Mouse (Mus musculus): Measurements from ENCODE around the gene Micu2. TPM values are rescaled to one million over a fixed set of nuclear protein-coding genes. Genes with fewer than 3 reads are reported as not detected.
A peak's percentile ranks its signal among the peaks of the same experiment; 100 is the strongest.
"Not testable (repeated sequence)": the region's sequence is repeated elsewhere in the genome, so short reads cannot be mapped to it uniquely, and the experiment has no call there.

Micu2 gene
- polyA plus RNA-seq, 1 experiment from 2014 or later: 46.5 TPM

DNA sequence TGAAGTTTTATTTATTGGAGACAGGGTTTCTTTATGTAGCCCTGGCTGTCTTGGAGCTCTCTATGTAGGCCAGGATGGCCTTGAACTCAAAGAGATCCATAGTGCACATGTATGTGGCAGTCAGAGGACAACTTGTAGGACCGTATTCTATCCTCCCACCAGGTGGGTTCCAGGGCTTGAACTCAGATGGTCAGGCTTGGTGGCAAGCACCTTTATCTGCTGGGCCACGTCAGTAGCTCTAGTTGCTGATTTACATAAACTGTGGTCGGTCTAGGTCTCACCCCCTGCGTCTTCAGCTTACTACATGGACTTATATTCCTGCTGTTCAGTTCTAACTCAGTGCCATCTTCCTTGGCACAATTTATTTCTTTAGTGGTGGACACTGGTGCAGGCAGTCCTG, 87.7 kb downstream of the Micu2 start:
- Histone ChIP-seq H3K9ac (replicated peaks; ENCODE audit: low read depth, low read length) (no peak overlapping the region), H3K27me3 (ENCODE audit: control insufficient read depth, insufficient read depth, low read length) (no peaks in the 10 kb centered on the region), H3K9me3 (ENCODE audit: control insufficient read depth, low read length) (no peaks in the 10 kb centered on the region), H3K4me2 (ENCODE audit: low read depth, low read length) (no peak overlapping the region), H3K4me1 (ENCODE audit: control insufficient read depth, insufficient read depth, low read length) (no peaks in the 10 kb centered on the region), H3K36me3 (ENCODE audit: control insufficient read depth, insufficient read depth, low read length) (0 out of 2 replicates have a peak, but pooled peaks cover 5% of the 10 kb centered on the region), H3K27ac (ENCODE audit: low read depth, low read length) (no peak overlapping the region), H3K4me3 (ENCODE audit: low read depth, low read length) (no peak overlapping the region)
- 86% methylated on average over 4 of the region's 4 CpGs for WGBS
- no peak for ATAC-seq (ENCODE audit: low read depth)

GRCm38 (mm10) chr14:57910501-57911068, 88.5 kb downstream of the Micu2 start:
- WGBS: 21% methylated on average over 26 of the region's 26 CpGs
- H3K36me3 ChIP-seq (ENCODE audit: control insufficient read depth, insufficient read depth, low read length): 0 out of 2 replicates have a peak, but pooled peaks cover 4% of the 10 kb centered on the region
- peak; percentile 92 for ATAC-seq (ENCODE audit: low read depth)
- H3K27ac ChIP-seq (ENCODE audit: low read depth, low read length): peak overlapping the region; percentile 16; the same call in 1 of the 2 replicates
- H3K4me3 ChIP-seq (ENCODE audit: low read depth, low read length): peak overlapping the region; percentile 16; the same call in 1 of the 2 replicates
- no peaks in the 10 kb centered on the region for H3K4me1 ChIP-seq (ENCODE audit: control insufficient read depth, insufficient read depth, low read length)
- H3K4me2 ChIP-seq (ENCODE audit: low read depth, low read length): peak overlapping the region; percentile 48
- no peaks in the 10 kb centered on the region for H3K9me3 ChIP-seq (ENCODE audit: control insufficient read depth, low read length)
- H3K27me3 ChIP-seq (ENCODE audit: control insufficient read depth, insufficient read depth, low read length): no peaks in the 10 kb centered on the region
- peak overlapping the region; percentile 47; the same call in 1 of the 2 replicates for H3K9ac ChIP-seq (replicated peaks; ENCODE audit: low read depth, low read length)

- Histone ChIP-seq H3K27me3 (ENCODE audit: control insufficient read depth, insufficient read depth, low read length) (no peaks in the 10 kb centered on the region), H3K9ac (replicated peaks; ENCODE audit: low read depth, low read length) (no peak overlapping the region), H3K36me3 (ENCODE audit: control insufficient read depth, insufficient read depth, low read length) (no peaks in the 10 kb centered on the region), H3K9me3 (ENCODE audit: control insufficient read depth, low read length) (no peaks in the 10 kb centered on the region), H3K4me2 (ENCODE audit: low read depth, low read length) (no peak overlapping the region), H3K4me1 (ENCODE audit: control insufficient read depth, insufficient read depth, low read length) (no peaks in the 10 kb centered on the region), H3K4me3 (ENCODE audit: low read depth, low read length) (no peak overlapping the region), H3K27ac (ENCODE audit: low read depth, low read length) (no peak overlapping the region)
- 74% methylated on average over 5 of the region's 5 CpGs for WGBS
- no peak for ATAC-seq (ENCODE audit: low read depth)
Observed at GRCm38 (mm10) chr14:57909297-57909696, 89.8 kb downstream of the Micu2 start.

DNA sequence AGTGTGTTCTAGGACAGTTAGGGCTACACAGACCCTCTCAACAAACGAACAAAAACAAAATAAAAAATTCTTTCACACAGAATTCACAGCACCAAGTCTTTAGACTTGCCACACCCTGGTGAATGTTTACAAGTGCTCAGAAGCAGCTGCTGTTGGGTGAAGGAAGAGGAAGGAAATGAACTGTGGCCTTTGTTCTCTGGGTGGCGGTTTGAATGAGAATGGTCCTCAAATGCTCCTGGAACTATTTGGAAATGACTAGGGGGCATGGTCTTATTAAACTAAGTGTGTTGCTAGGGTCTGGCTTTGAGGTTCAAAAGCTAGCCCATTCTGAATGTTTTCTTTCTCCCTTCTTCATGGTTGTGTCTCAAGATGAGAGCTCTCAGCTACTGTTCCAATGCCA, 90.6 kb downstream of the Micu2 start:
- no peaks in the 10 kb centered on the region for H3K36me3 ChIP-seq (ENCODE audit: control insufficient read depth, insufficient read depth, low read length)
- ATAC-seq (ENCODE audit: low read depth): no peak
- no peaks in the 10 kb centered on the region for H3K27me3 ChIP-seq (ENCODE audit: control insufficient read depth, insufficient read depth, low read length)
- no peak overlapping the region for H3K9ac ChIP-seq (replicated peaks; ENCODE audit: low read depth, low read length)
- WGBS: 69% methylated on average over 2 of the region's 2 CpGs
- no peak overlapping the region for H3K27ac ChIP-seq (ENCODE audit: low read depth, low read length)
- H3K4me3 ChIP-seq (ENCODE audit: low read depth, low read length): no peak overlapping the region
- H3K4me2 ChIP-seq (ENCODE audit: low read depth, low read length): no peak overlapping the region
- H3K4me1 ChIP-seq (ENCODE audit: control insufficient read depth, insufficient read depth, low read length): no peaks in the 10 kb centered on the region
- H3K9me3 ChIP-seq (ENCODE audit: control insufficient read depth, low read length): no peaks in the 10 kb centered on the region

DNA sequence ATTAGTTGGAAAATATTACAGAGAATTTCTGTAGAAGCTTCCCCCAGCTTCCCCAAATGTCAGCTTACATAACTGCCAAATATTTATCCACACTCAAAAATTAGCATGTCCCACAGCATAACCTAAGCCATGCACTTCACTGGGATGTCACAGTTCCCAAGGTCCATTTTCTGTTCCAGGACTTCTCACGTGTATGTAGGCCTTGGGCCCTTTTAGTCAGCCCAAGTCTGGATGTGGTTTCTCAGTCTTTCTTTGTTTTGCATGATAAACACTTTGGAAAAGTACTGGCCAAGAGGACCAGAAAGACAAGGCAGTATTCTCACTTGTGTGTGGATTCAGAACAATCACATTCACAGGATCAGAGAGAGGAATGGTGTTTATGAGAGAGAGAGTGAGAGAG, 97.1 kb downstream of the Micu2 start:
- no peak overlapping the region for H3K4me2 ChIP-seq (ENCODE audit: low read depth, low read length)
- H3K9me3 ChIP-seq (ENCODE audit: control insufficient read depth, low read length): no peaks in the 10 kb centered on the region
- no peak overlapping the region for H3K9ac ChIP-seq (replicated peaks; ENCODE audit: low read depth, low read length)
- no peaks in the 10 kb centered on the region for H3K36me3 ChIP-seq (ENCODE audit: control insufficient read depth, insufficient read depth, low read length)
- no peak for ATAC-seq (ENCODE audit: low read depth)
- no peak overlapping the region for H3K27ac ChIP-seq (ENCODE audit: low read depth, low read length)
- WGBS: 70% methylated on average over 1 of the region's 1 CpGs
- no peak overlapping the region for H3K4me3 ChIP-seq (ENCODE audit: low read depth, low read length)
- H3K4me1 ChIP-seq (ENCODE audit: control insufficient read depth, insufficient read depth, low read length): no peaks in the 10 kb centered on the region
- no peaks in the 10 kb centered on the region for H3K27me3 ChIP-seq (ENCODE audit: control insufficient read depth, insufficient read depth, low read length)

GRCm38 (mm10) chr14:57896882-57897281, 102.2 kb downstream of the Micu2 start:
- Histone ChIP-seq H3K4me1 (ENCODE audit: control insufficient read depth, insufficient read depth, low read length) (no peaks in the 10 kb centered on the region), H3K9me3 (ENCODE audit: control insufficient read depth, low read length) (no peaks in the 10 kb centered on the region), H3K4me3 (ENCODE audit: low read depth, low read length) (no peak overlapping the region), H3K27me3 (ENCODE audit: control insufficient read depth, insufficient read depth, low read length) (no peaks in the 10 kb centered on the region), H3K9ac (replicated peaks; ENCODE audit: low read depth, low read length) (no peak overlapping the region), H3K4me2 (ENCODE audit: low read depth, low read length) (no peak overlapping the region), H3K36me3 (ENCODE audit: control insufficient read depth, insufficient read depth, low read length) (no peaks in the 10 kb centered on the region), H3K27ac (ENCODE audit: low read depth, low read length) (no peak overlapping the region)
- no peak for ATAC-seq (ENCODE audit: low read depth)
- WGBS: 98% methylated on average over 12 of the region's 12 CpGs

DNA sequence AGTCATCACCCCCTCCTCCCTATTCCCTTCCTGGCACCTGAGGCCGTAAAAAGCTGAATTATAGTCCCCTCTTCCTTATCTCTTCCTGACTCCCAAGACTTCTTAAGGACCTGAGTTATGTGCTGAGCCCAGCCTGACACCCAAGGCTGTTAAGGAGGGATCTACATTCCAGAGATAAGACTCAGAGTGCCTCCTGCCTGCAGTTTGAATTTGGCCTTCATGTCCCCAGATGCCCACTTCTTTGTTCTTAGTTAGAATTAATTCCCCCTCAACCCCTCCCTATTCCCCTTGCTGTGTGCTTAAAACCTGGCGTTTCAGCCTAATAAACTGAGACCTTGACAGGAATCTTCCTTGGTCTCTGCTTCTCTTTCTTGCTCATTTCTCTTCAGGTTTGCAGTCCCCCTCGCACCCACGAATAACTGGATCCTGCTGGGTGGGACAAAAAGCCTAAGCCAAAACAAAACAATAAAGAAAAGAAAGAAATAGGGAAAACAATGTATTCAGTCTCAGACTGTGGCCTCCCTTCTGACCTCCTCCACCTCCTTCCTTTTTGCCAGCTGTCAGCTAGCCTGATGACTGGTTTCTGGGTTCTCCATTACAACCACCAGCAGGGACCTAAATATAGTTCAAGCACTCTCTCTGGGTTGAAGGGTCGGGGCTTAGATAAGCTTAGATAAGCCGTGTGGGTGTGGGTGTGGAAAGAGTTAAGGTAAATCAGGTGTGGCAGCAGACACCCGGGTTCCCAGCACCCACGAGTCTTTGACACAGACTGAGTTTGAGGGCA, 102.8 kb downstream of the Micu2 start:
- not testable (repeated sequence) for ATAC-seq (ENCODE audit: low read depth); H3K9me3 ChIP-seq (ENCODE audit: control insufficient read depth, low read length); H3K36me3 ChIP-seq (ENCODE audit: control insufficient read depth, insufficient read depth, low read length); H3K4me2 ChIP-seq (ENCODE audit: low read depth, low read length); H3K27me3 ChIP-seq (ENCODE audit: control insufficient read depth, insufficient read depth, low read length); H3K9ac ChIP-seq (replicated peaks; ENCODE audit: low read depth, low read length); H3K4me3 ChIP-seq (ENCODE audit: low read depth, low read length); H3K4me1 ChIP-seq (ENCODE audit: control insufficient read depth, insufficient read depth, low read length); H3K27ac ChIP-seq (ENCODE audit: low read depth, low read length)
- WGBS: 69% methylated on average over 8 of the region's 8 CpGs

- H3K9ac ChIP-seq (replicated peaks; ENCODE audit: low read depth, low read length): no peak overlapping the region
- H3K4me1 ChIP-seq (ENCODE audit: control insufficient read depth, insufficient read depth, low read length): no peaks in the 10 kb centered on the region
- no peak overlapping the region for H3K4me2 ChIP-seq (ENCODE audit: low read depth, low read length)
- no peaks in the 10 kb centered on the region for H3K27me3 ChIP-seq (ENCODE audit: control insufficient read depth, insufficient read depth, low read length)
- no peaks in the 10 kb centered on the region for H3K9me3 ChIP-seq (ENCODE audit: control insufficient read depth, low read length)
- WGBS: 91% methylated on average over 2 of the region's 2 CpGs
- no peak for ATAC-seq (ENCODE audit: low read depth)
- H3K27ac ChIP-seq (ENCODE audit: low read depth, low read length): no peak overlapping the region
- H3K4me3 ChIP-seq (ENCODE audit: low read depth, low read length): no peak overlapping the region
- H3K36me3 ChIP-seq (ENCODE audit: control insufficient read depth, insufficient read depth, low read length): no peaks in the 10 kb centered on the region
Observed at GRCm38 (mm10) chr14:57894346-57894745, 104.7 kb downstream of the Micu2 start.

- H3K4me3 ChIP-seq (ENCODE audit: low read depth, low read length): no peak overlapping the region
- no peak for ATAC-seq (ENCODE audit: low read depth)
- peaks cover 5% of the 10 kb centered on the region; the same call in 1 of the 2 replicates for H3K4me1 ChIP-seq (ENCODE audit: control insufficient read depth, insufficient read depth, low read length)
- no peak overlapping the region for H3K4me2 ChIP-seq (ENCODE audit: low read depth, low read length)
- no peak overlapping the region for H3K9ac ChIP-seq (replicated peaks; ENCODE audit: low read depth, low read length)
- 96% methylated on average over 1 of the region's 1 CpGs for WGBS
- no peaks in the 10 kb centered on the region for H3K27me3 ChIP-seq (ENCODE audit: control insufficient read depth, insufficient read depth, low read length)
- H3K27ac ChIP-seq (ENCODE audit: low read depth, low read length): no peak overlapping the region
- H3K9me3 ChIP-seq (ENCODE audit: control insufficient read depth, low read length): no peaks in the 10 kb centered on the region
- H3K36me3 ChIP-seq (ENCODE audit: control insufficient read depth, insufficient read depth, low read length): no peaks in the 10 kb centered on the region
Observed at GRCm38 (mm10) chr14:57892961-57893360, 106.1 kb downstream of the Micu2 start.
